Comparison of ENCODE assay signal across 8 mouse cellular contexts in the genomic region with DNA sequence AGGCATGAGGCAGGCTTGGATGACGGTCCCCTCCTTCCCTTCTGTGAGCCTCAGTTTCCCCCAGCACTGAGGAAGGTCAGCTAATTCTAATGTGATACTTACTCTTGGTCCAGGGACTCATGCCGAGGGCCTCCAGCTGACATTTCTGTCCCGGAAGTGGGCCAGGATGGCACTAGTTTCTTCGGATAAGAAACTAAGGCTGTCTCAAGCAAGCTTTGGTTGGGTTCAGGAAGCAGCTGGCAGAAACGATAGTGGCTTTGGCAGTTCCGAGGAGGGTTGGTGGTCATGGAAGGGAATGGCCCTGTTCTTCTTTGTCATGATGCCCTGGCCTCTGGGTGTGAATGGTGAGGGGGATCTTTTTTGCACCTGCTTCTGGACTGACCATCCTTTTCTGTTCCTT. TPM values are rescaled to one million over a fixed set of nuclear protein-coding genes. Genes with fewer than 3 reads are reported as not detected.
DNase-seq lines count a peak whose midpoint lies in the region; ATAC-seq lines count a peak whose summit lies in the region.

No protein-coding gene starts in this region.

- H3K27me3 ChIP-seq in heart, embryonic 15.5 days: no peaks in the 10 kb centered on the region
- no peaks in the 10 kb centered on the region for H3K27me3 ChIP-seq in hindbrain, embryonic 11.5 days (ENCODE audit: control insufficient read depth, insufficient read depth, low read length)
- no peaks in the 10 kb centered on the region for H3K27me3 ChIP-seq in midbrain, embryonic 11.5 days (ENCODE audit: control insufficient read depth, insufficient read depth, low read length)

- intact Hi-C loops in heart, postnatal 10 days (cut with DNase I): loop anchor here (2.0 kb wide), 2 partner anchors 30 to 54 kb away; no protein-coding TSS in a partner anchor

- H3K4me1 ChIP-seq in heart, embryonic 15.5 days (replicated peaks): peaks cover 36% of the 10 kb centered on the region
- H3K4me1 ChIP-seq in hindbrain, embryonic 11.5 days (replicated peaks; ENCODE audit: control insufficient read depth, insufficient read depth, low read length): peaks cover 6% of the 10 kb centered on the region; the same call in 1 of the 2 replicates
- peaks cover 15% of the 10 kb centered on the region for H3K4me1 ChIP-seq in midbrain, embryonic 11.5 days (ENCODE audit: control insufficient read depth, insufficient read depth, low read length)

- peak overlapping the region; percentile 87 for H3K4me3 ChIP-seq in heart, embryonic 15.5 days
- peak overlapping the region; percentile 88 for H3K4me3 ChIP-seq in hindbrain, embryonic 11.5 days (ENCODE audit: low read depth, low read length)
- H3K4me3 ChIP-seq in midbrain, embryonic 11.5 days (ENCODE audit: low read depth, low read length): peak overlapping the region; percentile 83

- peaks cover 42% of the 10 kb centered on the region; the same call in 1 of the 2 replicates for H3K36me3 ChIP-seq in heart, embryonic 15.5 days
- H3K36me3 ChIP-seq in hindbrain, embryonic 11.5 days (ENCODE audit: control insufficient read depth, insufficient read depth, low read length): peaks cover 2% of the 10 kb centered on the region; the same call in 1 of the 2 replicates
- peaks cover 9% of the 10 kb centered on the region; the same call in 1 of the 2 replicates for H3K36me3 ChIP-seq in midbrain, embryonic 11.5 days (ENCODE audit: control insufficient read depth, insufficient read depth, low read length)

- peak overlapping the region; percentile 68 for H3K4me2 ChIP-seq in heart, embryonic 15.5 days
- peak overlapping the region; percentile 94 for H3K4me2 ChIP-seq in hindbrain, embryonic 11.5 days (replicated peaks; ENCODE audit: low read depth, low read length)
- H3K4me2 ChIP-seq in midbrain, embryonic 11.5 days: peak overlapping the region; percentile 91

- H3K9ac ChIP-seq in heart, embryonic 15.5 days: peak overlapping the region; percentile 92
- peak overlapping the region; percentile 77; the same call in 1 of the 2 replicates for H3K9ac ChIP-seq in hindbrain, embryonic 11.5 days (ENCODE audit: low read depth, low read length)
- peak overlapping the region; percentile 85; the same call in 1 of the 2 replicates for H3K9ac ChIP-seq in midbrain, embryonic 11.5 days (ENCODE audit: low read length)

- no peaks in the 10 kb centered on the region for H3K9me3 ChIP-seq in heart, embryonic 15.5 days (replicated peaks)
- no peaks in the 10 kb centered on the region for H3K9me3 ChIP-seq in hindbrain, embryonic 11.5 days (ENCODE audit: control insufficient read depth, low read length)
- H3K9me3 ChIP-seq in midbrain, embryonic 11.5 days (ENCODE audit: control insufficient read depth, low read length): no peaks in the 10 kb centered on the region

- no peak for ATAC-seq in heart, embryonic 15.5 days (replicated peaks; ENCODE audit: insufficient number of reproducible peaks, insufficient read depth, low FRiP score, low read depth)
- no peak for ATAC-seq in hindbrain, embryonic 11.5 days (ENCODE audit: low FRiP score)
- no peak for ATAC-seq in midbrain, embryonic 11.5 days (ENCODE audit: low FRiP score)
- ATAC-seq in activated CD4-positive, CD25-positive, alpha-beta regulatory T cell, adult 4 months: no peak

- H3K27ac ChIP-seq in heart, embryonic 15.5 days: peak overlapping the region; percentile 82; the same call in 1 of the 2 replicates
- no peak overlapping the region for H3K27ac ChIP-seq in hindbrain, embryonic 11.5 days (ENCODE audit: low read depth, low read length)
- no peak overlapping the region for H3K27ac ChIP-seq in midbrain, embryonic 11.5 days (ENCODE audit: low read depth, low read length)

- 37% methylated on average over 6 of the region's 6 CpGs for WGBS in heart, embryonic 15.5 days
- 77% methylated on average over 6 of the region's 6 CpGs for whole genome bisulfite sequencing in hindbrain, embryonic 11.5 days
- 76% methylated on average over 6 of the region's 6 CpGs for WGBS in midbrain, embryonic 11.5 days

- no peak for DNase-seq in heart, postnatal 10 days
- peak; percentile 13 for DNase-seq in T-cell, adult 2 months (ENCODE audit: low spot score)
- DNase-seq in hindbrain, embryonic 11.5 days (ENCODE audit: low spot score): no peak
- no peak for DNase-seq in midbrain, embryonic 11.5 days (ENCODE audit: low spot score, missing footprints)
- DNase-seq in adrenal gland, adult 8-10 months: no peak
- no peak for DNase-seq in yolk sac, embryonic 10.5 days (ENCODE audit: low spot score)

RNA-seq across cellular contexts. Expression of a gene that starts 1.1 kb away (rescaled TPM):
- polyA plus RNA-seq in heart, embryonic 15.5 days (2015; fragmentation: Nextera tagmentation; extraction: Ambion mirVana): 102 and 108 TPM in 2 replicates
- 100 to 1,000 TPM; 248 to 271 TPM for total RNA-seq in heart, postnatal 10 days (2021)
- 32.3 and 33.3 TPM in 2 replicates for polyA plus RNA-seq in hindbrain, embryonic 11.5 days (2014; fragmentation: Nextera tagmentation; extraction: Ambion mirVana)
- 36.2 and 37.4 TPM in 2 replicates for polyA plus RNA-seq in midbrain, embryonic 11.5 days (2014; fragmentation: Nextera tagmentation; extraction: Ambion mirVana)
- total RNA-seq in adrenal gland, adult 8-10 months (2022): 10 to 100 TPM; 17.3 to 23.5 (median 19.4) TPM
- polyA plus RNA-seq in activated CD4-positive, CD25-positive, alpha-beta regulatory T cell, adult 4 months (2017; shearing (Covaris generic)): 10 to 100 TPM; 23.8 to 28.5 TPM
